Mouse (Mus musculus) liver, adult 2 months (tissue): ENCODE measurements at regions not wholly inside any gene's neighbourhood (a gene's known extent, or its start where the extent isn't known, plus 50 kb on each side); places are given as distances from the start of the nearest gene placed in this dataset.

ENCODE experiments used
- CTCF ChIP-seq: fragments of 200-500 bp; IDR thresholded peaks from 2 replicates; pipeline ENCODE4 v1.5.1; 2011; ENCODE audit warnings: low read depth, low read length, control low read depth
- POLR2A ChIP-seq: fragments of 200-500 bp; IDR thresholded peaks from 2 replicates; pipeline ENCODE4 v1.6.1; 2011; ENCODE audit warnings: low read length, control low read depth; ENCODE audit not compliant: insufficient read depth; ENCODE audit errors: extremely low read depth

DNA sequence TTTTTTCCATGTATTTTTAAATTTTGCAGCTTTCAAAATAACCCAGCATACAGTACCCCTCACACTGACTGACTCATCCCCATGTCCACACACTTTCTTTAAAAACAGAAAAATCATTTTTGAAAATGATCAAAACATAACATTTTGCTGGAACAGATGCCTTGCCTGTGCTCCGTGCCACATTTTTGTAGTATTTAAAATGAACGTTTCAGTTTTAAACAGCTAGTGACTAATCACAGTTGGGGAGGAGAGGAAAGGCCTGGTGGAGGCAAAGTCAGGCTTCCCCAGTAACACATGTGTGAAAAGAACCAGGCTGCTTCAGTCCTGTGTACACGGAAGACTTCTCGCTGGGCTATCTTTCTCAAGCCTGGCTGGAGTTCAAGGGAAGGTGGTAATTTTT, 644.5 kb downstream of the Inhba start:
- TF ChIP-seq POLR2A = no peak
- no peak for TF ChIP-seq CTCF
